Mouse (Mus musculus) heart, embryonic 14.5 days (tissue): ENCODE results near the gene Sh3rf1. TPM values are rescaled to one million over a fixed set of nuclear protein-coding genes. Genes with fewer than 3 reads are reported as not detected.
A peak's percentile ranks its signal among the peaks of the same experiment; 100 is the strongest.

Source experiments
- ATAC-seq: fragments of 200-750 bp; cut with Nextera tagmentation; 2 replicates; pipeline ENCODE4 v1.8.0; 2017; ENCODE audit warnings: low read depth, moderate TSS enrichment; ENCODE audit not compliant: insufficient number of reproducible peaks, insufficient read depth, low FRiP score
- H3K27ac ChIP-seq, 2 experiments: fragments of 200-500 bp in 1 of 2; fragments of 300-500 bp in 1 of 2; sonication (generic) in 1 of 2; replicated peaks in 1 of 2; 2 replicates each; pipeline ENCODE4 v1.5.1; 2012 to 2014; ENCODE audit warnings: low read depth in 2 of 2, low read length in 2 of 2, control low read depth in 1 of 2, mild to moderate bottlenecking in 1 of 2, mixed read lengths in 1 of 2; ENCODE audit not compliant: control insufficient read depth in 1 of 2, insufficient read depth in 1 of 2
- H3K27me3 ChIP-seq: fragments of 300-500 bp; sonication (generic); 2 replicates; pipeline ENCODE4 v1.6.1; 2014; ENCODE audit warnings: mild to moderate bottlenecking, low read length, control low read depth; ENCODE audit not compliant: control insufficient read depth, insufficient read depth
- H3K36me3 ChIP-seq: fragments of 300-500 bp; sonication (generic); 2 replicates; pipeline ENCODE4 v1.6.1; 2014; ENCODE audit warnings: mild to moderate bottlenecking, control low read depth, low read length, mixed read lengths; ENCODE audit not compliant: control insufficient read depth, insufficient read depth
- H3K4me1 ChIP-seq, 2 experiments: fragments of 200-500 bp in 1 of 2; fragments of 300-500 bp in 1 of 2; sonication (generic) in 1 of 2; 2 replicates each; pipeline ENCODE4 v1.6.1; 2012 to 2014; ENCODE audit warnings: low read length in 2 of 2, control low read depth in 1 of 2, mixed read lengths in 1 of 2; ENCODE audit not compliant: control insufficient read depth in 2 of 2, insufficient read depth in 2 of 2
- H3K4me2 ChIP-seq: fragments of 300-500 bp; sonication (generic); 2 replicates; pipeline ENCODE4 v1.6.1; 2014; ENCODE audit warnings: mild to moderate bottlenecking, low read length
- H3K4me3 ChIP-seq, 2 experiments: fragments of 200-500 bp in 1 of 2; fragments of 300-500 bp in 1 of 2; sonication (generic) in 1 of 2; 2 replicates each; pipeline ENCODE4 v1.5.1; 2012 to 2014; ENCODE audit warnings: low read length in 2 of 2, mild to moderate bottlenecking in 2 of 2, control low read depth in 1 of 2, low read depth in 1 of 2, moderate library complexity in 1 of 2; ENCODE audit not compliant: control insufficient read depth in 1 of 2, insufficient read depth in 1 of 2
- H3K9ac ChIP-seq: fragments of 300-500 bp; sonication (generic); 2 replicates; pipeline ENCODE4 v1.6.1; 2014; ENCODE audit warnings: mild to moderate bottlenecking, low read length
- H3K9me3 ChIP-seq: fragments of 300-500 bp; sonication (generic); 2 replicates; pipeline ENCODE4 v1.6.1; 2016; ENCODE audit warnings: low read length, control low read depth; ENCODE audit not compliant: control insufficient read depth
- WGBS: fragments of 180-500 bp; shearing (Covaris S2); extraction: QIAGEN DNeasy Blood & Tissue Kit; methylation state at CpG from one replicate; pipeline ENCODE4 v1.1.7; 2014; 5-methylcytosine and 5-hydroxymethylcytosine counted together
- polyA plus RNA-seq: library from polyadenylated mRNA; unstranded; fragments of >200 nt; fragmentation: Nextera tagmentation; extraction: Ambion mirVana; gene quantifications from 2 replicates; pipeline ENCODE4 v1.2.1, GENCODE M21; 2014

The Sh3rf1 gene
- polyA plus RNA-seq, 1 experiment from 2014 or later = 4.9 TPM

DNA sequence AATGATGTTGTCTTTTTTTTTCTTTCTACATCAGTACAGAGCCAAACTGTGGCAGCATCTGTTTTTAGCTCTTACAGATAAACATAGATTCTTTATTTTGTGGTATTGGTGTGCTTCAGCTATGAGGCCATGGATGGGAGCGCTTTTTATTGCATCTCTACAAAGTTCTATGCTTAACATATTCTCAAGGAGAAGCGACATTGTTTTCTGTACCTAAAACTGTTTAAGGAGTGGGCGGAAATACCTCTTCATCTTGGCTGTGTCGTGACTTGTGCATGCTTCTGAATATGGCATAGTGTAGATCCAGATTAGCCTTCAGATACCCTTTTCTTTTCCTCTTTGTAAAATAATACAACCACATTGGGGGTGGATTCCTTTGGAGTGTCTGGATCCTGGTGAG, 25.8 kb downstream of the Sh3rf1 start:
- H3K4me3 ChIP-seq = no peak overlapping the region
- H3K9me3 ChIP-seq = peaks cover 12% of the 10 kb centered on the region
- H3K27ac ChIP-seq = no peak overlapping the region
- WGBS = 89% methylated on average over 4 of the region's 4 CpGs
- ATAC-seq = no peak
- peaks cover 4 to 9% of the 10 kb centered on the region in 2 experiments for H3K4me1 ChIP-seq
- H3K36me3 ChIP-seq = no peaks in the 10 kb centered on the region
- H3K4me2 ChIP-seq = no peak overlapping the region
- H3K9ac ChIP-seq = no peak overlapping the region
- H3K27me3 ChIP-seq = no peaks in the 10 kb centered on the region

DNA sequence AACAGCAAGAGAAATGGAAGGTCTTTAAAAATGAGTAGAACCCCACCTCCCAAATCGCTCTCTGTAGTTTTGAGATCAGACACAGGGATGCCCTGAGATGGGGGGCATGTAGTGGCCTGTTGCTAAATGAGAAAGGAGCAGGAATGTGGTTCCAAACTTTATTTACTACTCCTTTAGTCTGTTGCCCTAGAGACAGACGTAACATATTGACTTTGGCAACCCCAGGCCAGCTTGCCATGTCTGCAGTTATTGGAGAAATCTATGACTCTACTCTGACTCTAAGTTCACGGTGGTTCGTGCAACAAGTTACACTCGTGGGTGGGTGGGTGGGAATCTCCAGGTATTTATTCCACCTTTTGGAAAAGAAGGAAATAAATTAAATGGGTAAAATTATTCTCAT, 30.5 kb downstream of the Sh3rf1 start:
- 67% methylated on average over 5 of the region's 5 CpGs for WGBS

DNA sequence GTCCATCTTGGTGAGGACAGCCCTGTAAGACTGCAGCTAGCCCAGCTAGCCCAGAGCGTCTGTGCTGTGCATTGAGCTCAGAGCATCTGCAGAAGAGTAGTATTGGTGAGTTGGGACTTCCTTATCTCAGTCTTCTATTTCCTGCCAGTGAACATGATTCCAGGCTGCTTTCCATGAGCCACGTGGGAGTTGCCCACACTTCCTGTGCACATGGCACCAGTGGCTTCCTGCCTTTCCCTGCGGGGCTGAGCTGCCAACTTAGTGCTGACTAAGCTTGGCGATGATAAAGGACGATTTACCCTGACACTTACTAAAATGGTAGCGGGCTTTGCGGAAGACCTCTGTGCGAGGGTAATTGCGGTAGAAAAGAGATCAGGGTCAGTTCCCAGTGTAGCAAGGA, 35.2 kb downstream of the Sh3rf1 start:
- Histone ChIP-seq H3K4me1 (peaks cover 3% of the 10 kb centered on the region in 2 experiments; a peak in 3 of 4 replicates), H3K4me2 (no peak overlapping the region), H3K9ac (no peak overlapping the region), H3K27me3 (no peaks in the 10 kb centered on the region), H3K36me3 (no peaks in the 10 kb centered on the region), H3K9me3 (no peaks in the 10 kb centered on the region), H3K4me3 (no peak overlapping the region), H3K27ac (no peak overlapping the region)
- 0 out of 2 replicates have a peak, but pooled peaks have one; percentile 54 for ATAC-seq
- 60% methylated on average over 9 of the region's 9 CpGs for WGBS

More for the DNA sequence above, 30.5 kb downstream of the Sh3rf1 start:
- H3K9ac ChIP-seq = no peak overlapping the region
- no peak overlapping the region for H3K4me3 ChIP-seq
- no peak overlapping the region for H3K27ac ChIP-seq
- peaks cover 3% of the 10 kb centered on the region in 2 experiments; a peak in 3 of 4 replicates for H3K4me1 ChIP-seq
- H3K9me3 ChIP-seq = peaks cover 9% of the 10 kb centered on the region
- H3K4me2 ChIP-seq = no peak overlapping the region
- no peak for ATAC-seq
- H3K36me3 ChIP-seq = no peaks in the 10 kb centered on the region
- H3K27me3 ChIP-seq = no peaks in the 10 kb centered on the region

DNA sequence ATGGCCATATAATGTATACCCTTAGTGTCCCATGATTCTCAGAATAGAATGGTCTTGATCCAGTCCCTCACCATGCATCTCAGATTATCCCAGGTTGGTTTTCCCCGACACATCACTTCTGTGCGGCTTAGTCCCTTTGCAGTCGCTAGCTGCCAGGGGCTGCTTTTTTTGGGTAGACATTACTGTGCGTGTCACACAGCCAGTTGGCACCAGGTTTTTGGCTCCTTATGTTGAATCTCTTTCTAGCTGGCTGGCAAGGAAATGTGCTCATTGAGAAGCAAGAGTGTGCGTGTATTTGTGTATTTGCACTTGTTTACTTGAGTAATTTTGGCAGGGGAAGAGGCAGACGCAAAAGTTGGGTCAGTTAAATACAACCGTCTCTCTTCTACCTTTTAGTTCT, 35.9 kb downstream of the Sh3rf1 start:
- H3K27me3 ChIP-seq = no peaks in the 10 kb centered on the region
- 92% methylated on average over 7 of the region's 7 CpGs for WGBS
- H3K36me3 ChIP-seq = no peaks in the 10 kb centered on the region
- no peak overlapping the region for H3K9ac ChIP-seq
- H3K9me3 ChIP-seq = no peaks in the 10 kb centered on the region
- no peak overlapping the region for H3K4me3 ChIP-seq
- ATAC-seq = no peak
- no peak overlapping the region for H3K4me2 ChIP-seq
- H3K27ac ChIP-seq = no peak overlapping the region
- peaks cover 3% of the 10 kb centered on the region in 2 experiments; a peak in 3 of 4 replicates for H3K4me1 ChIP-seq

DNA sequence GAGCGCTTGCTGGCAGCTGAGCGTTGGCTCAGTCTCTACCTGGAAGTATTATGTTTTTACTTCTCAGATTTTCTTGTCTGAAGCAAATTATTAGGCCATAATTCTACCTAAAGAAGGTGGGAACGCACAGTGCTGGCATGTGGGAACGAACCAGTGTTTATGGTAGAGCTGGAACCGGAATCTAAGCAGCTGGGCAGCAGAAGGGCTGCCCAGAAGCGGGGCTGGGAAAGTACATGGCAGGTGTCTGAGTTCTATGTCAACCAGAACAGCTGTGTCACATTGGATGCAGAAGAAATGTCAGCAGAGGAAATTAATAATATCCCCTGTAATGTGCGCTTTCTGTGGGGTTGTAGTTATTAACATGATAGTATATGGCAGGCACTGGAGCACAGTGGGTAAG, 36.9 kb downstream of the Sh3rf1 start:
- no peaks in the 10 kb centered on the region for H3K36me3 ChIP-seq
- WGBS = 84% methylated on average over 7 of the region's 7 CpGs

DNA sequence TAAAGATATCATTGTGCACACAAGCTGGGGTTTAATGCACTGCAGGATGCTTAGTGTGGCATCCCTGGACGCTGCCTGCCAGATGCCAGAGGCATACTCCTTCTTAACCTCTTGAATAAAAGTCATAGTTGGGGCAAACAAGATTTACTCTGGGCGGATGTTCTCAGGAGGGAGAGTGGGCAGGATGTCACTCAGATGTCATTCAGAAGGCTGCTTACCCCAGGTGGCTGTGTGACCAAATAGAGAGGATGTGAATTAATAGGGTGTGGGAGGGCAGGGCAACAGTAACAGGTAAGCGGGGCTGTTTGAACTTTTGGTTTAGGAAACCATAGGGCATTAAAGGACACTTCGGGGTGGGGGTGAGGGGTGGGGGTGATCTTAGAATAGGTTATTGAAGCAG, 37.7 kb downstream of the Sh3rf1 start:
- Histone ChIP-seq H3K27ac (no peak overlapping the region), H3K4me2 (no peak overlapping the region), H3K36me3 (no peaks in the 10 kb centered on the region), H3K4me3 (no peak overlapping the region), H3K9me3 (no peaks in the 10 kb centered on the region), H3K4me1 (peaks cover 9 to 11% of the 10 kb centered on the region in 2 experiments), H3K27me3 (no peaks in the 10 kb centered on the region), H3K9ac (no peak overlapping the region)
- 80% methylated on average over 4 of the region's 4 CpGs for WGBS
- no peak for ATAC-seq

More for the DNA sequence above, 36.9 kb downstream of the Sh3rf1 start:
- no peak overlapping the region for H3K27ac ChIP-seq
- H3K4me2 ChIP-seq = no peak overlapping the region
- ATAC-seq = no peak
- H3K9me3 ChIP-seq = no peaks in the 10 kb centered on the region
- no peak overlapping the region for H3K4me3 ChIP-seq
- H3K4me1 ChIP-seq = peaks cover 6 to 7% of the 10 kb centered on the region in 2 experiments
- H3K27me3 ChIP-seq = no peaks in the 10 kb centered on the region
- H3K9ac ChIP-seq = no peak overlapping the region

DNA sequence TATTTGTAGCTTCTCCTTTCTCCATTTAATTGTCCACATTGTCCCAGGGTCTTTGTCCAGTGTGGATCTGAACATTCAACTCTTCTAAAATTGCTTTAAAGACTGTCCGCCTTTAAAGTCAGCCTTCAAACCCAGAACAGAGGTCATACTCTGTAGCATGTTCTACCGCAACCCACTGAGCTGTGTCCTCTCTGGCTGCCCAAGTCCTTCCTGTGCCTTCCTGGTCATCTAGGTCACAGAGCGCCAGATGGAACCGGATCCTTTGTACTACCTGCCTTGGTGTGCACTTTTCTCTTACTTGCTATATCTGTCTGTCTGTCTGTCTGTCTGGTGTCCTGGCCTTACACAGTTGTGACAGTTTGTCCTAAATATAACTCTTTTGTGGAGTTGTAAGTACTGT, 40.0 kb downstream of the Sh3rf1 start:
- H3K4me2 ChIP-seq = no peak overlapping the region
- ATAC-seq = no peak
- H3K4me1 ChIP-seq = peaks cover 8 to 11% of the 10 kb centered on the region in 2 experiments
- no peak overlapping the region for H3K4me3 ChIP-seq
- no peaks in the 10 kb centered on the region for H3K27me3 ChIP-seq
- H3K9ac ChIP-seq = no peak overlapping the region
- no peak overlapping the region for H3K27ac ChIP-seq
- H3K36me3 ChIP-seq = no peaks in the 10 kb centered on the region
- no peaks in the 10 kb centered on the region for H3K9me3 ChIP-seq
- 94% methylated on average over 4 of the region's 4 CpGs for WGBS

DNA sequence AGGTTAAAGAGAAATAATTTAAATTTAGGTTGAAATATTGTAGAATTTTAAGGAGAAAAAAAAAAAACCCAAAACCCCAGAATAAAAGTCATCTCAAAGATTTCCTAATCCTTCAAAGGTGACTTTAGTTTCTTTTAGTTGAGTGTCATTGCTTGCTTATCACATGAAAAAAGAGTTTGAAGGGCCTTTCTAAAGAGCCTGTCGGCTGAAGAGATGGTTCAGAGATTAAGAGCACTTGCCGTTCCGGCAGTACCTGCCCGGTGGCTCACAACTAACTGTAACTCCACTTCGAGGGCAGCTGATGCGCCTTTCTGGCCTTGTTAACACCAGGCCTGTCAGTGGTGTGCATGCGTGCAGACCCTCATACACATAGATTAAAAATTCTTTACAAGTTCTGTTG, 41.2 kb downstream of the Sh3rf1 start:
- no peak for ATAC-seq
- Histone ChIP-seq H3K4me1 (peaks cover 6 to 11% of the 10 kb centered on the region in 2 experiments), H3K36me3 (no peaks in the 10 kb centered on the region), H3K9ac (no peak overlapping the region), H3K4me2 (peak overlapping the region; percentile 33; the same call in 1 of the 2 replicates), H3K27ac (peak overlapping the region; percentile 35 to 41; a peak in 2 of 4 replicates), H3K4me3 (no peak overlapping the region), H3K27me3 (no peaks in the 10 kb centered on the region), H3K9me3 (no peaks in the 10 kb centered on the region)
- 29% methylated on average over 7 of the region's 7 CpGs for WGBS
